Mouse (Mus musculus) stomach, postnatal 0 days (tissue): ENCODE results near the gene Tmem263.

Experiments used
- CTCF ChIP-seq: IDR thresholded peaks from 2 replicates; pipeline ENCODE4 v1.5.1; 2016; ENCODE audit warnings: antibody characterized with exemption, low read depth, mild to moderate bottlenecking, moderate library complexity
- EP300 ChIP-seq: optimal IDR thresholded peaks from 2 replicates; pipeline ENCODE3; 2016; ENCODE audit warnings: antibody characterized with exemption

DNA sequence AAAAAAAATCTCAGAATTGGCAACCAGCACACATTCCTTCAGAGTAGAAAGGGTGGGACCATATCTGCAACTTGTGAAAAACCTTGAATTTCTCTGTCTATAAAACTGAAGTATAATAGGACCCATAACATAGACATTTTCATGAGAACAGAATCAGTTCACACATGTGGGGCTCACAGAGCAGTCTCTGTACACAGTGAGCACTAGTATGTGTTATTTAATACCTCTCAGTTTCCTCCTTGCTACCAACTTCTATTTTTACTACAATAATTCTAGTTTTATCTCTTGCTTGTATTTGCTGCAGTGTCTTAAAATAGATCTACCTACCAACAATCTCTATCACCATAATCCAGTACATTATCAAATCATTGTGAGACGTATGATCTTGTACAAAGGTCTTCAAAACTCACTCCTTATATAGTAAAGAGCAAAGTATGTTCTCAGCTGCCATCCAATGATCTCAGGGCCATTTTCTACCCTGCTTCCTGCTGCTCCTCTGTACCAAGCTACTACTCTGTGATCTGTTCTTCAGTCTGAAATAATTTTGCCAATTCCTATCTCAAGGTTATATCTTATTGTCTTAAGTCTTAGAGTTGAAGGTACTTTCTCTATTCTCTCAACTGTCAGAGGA is 57.7 kb downstream of the Tmem263 start:
- TF ChIP-seq EP300: no peak
- no peak for TF ChIP-seq CTCF
